Mouse (Mus musculus): ENCODE measurements around the gene Dnmbp.

GRCm38 (mm10) chr19:43917763-43918162 lies 22.2 kb downstream of the Dnmbp start:
- no peak for TF ChIP-seq GATA1 (IDR thresholded peaks at IDR 0.05; ENCODE audit: low read length)
- TF ChIP-seq TAL1 (IDR thresholded peaks at IDR 0.05; ENCODE audit: low read length) = no peak
